Mouse (Mus musculus) hindbrain, embryonic 16.5 days (tissue): Measurements from ENCODE around the gene Gzmn. TPM values are rescaled to one million over a fixed set of nuclear protein-coding genes. Genes with fewer than 3 reads are reported as not detected.
"Not testable (repeated sequence)": the region's sequence is repeated elsewhere in the genome, so short reads cannot be mapped to it uniquely, and the experiment has no call there.

Experiments used
- ATAC-seq: fragments of 200-750 bp; cut with Nextera tagmentation; 2 replicates; pipeline ENCODE4 v1.8.0; 2017; ENCODE audit warnings: moderate TSS enrichment, moderate library complexity
- H3K27ac ChIP-seq: fragments of 300-500 bp; sonication (generic); 2 replicates; pipeline ENCODE4 v1.5.1; 2014; ENCODE audit warnings: low read depth, mild to moderate bottlenecking, control low read depth, low read length, moderate library complexity
- H3K27me3 ChIP-seq: fragments of 300-500 bp; sonication (generic); replicated peaks from 2 replicates; pipeline ENCODE4 v1.6.1; 2014; ENCODE audit warnings: low read length; ENCODE audit not compliant: control insufficient read depth, insufficient read depth
- H3K36me3 ChIP-seq: fragments of 300-500 bp; sonication (generic); 2 replicates; pipeline ENCODE4 v1.6.1; 2014; ENCODE audit warnings: mild to moderate bottlenecking, low read length, moderate library complexity, mixed read lengths; ENCODE audit not compliant: control insufficient read depth, insufficient read depth
- H3K4me1 ChIP-seq: fragments of 300-500 bp; sonication (generic); 2 replicates; pipeline ENCODE4 v1.6.1; 2014; ENCODE audit warnings: low read depth, low read length; ENCODE audit not compliant: control insufficient read depth, insufficient read depth
- H3K4me2 ChIP-seq: fragments of 300-500 bp; sonication (generic); 2 replicates; pipeline ENCODE4 v1.6.1; 2014; ENCODE audit warnings: mild to moderate bottlenecking, low read length, control low read depth, moderate library complexity
- H3K4me3 ChIP-seq: fragments of 300-500 bp; sonication (generic); 2 replicates; pipeline ENCODE4 v1.5.1; 2014; ENCODE audit warnings: mild to moderate bottlenecking, low read length, control low read depth, moderate library complexity
- H3K9ac ChIP-seq: fragments of 300-500 bp; sonication (generic); 2 replicates; pipeline ENCODE4 v1.6.1; 2014; ENCODE audit warnings: low read depth, mild to moderate bottlenecking, control low read depth, low read length, moderate library complexity
- H3K9me3 ChIP-seq: fragments of 300-500 bp; sonication (generic); 2 replicates; pipeline ENCODE4 v1.6.1; 2014; ENCODE audit warnings: mild to moderate bottlenecking, low read length, moderate library complexity; ENCODE audit not compliant: control insufficient read depth
- WGBS: fragments of 180-500 bp; shearing (Covaris S2); extraction: QIAGEN DNeasy Blood & Tissue Kit; methylation state at CpG from one replicate; pipeline ENCODE4 v1.1.7; 2014; 5-methylcytosine and 5-hydroxymethylcytosine counted together
- polyA plus RNA-seq: library from polyadenylated mRNA; unstranded; fragments of >200 nt; fragmentation: Nextera tagmentation; extraction: Ambion mirVana; gene quantifications from 2 replicates; pipeline ENCODE4 v1.2.1, GENCODE M21; 2015

Gene Gzmn
- not detected in 2 replicates for polyA plus RNA-seq

DNA sequence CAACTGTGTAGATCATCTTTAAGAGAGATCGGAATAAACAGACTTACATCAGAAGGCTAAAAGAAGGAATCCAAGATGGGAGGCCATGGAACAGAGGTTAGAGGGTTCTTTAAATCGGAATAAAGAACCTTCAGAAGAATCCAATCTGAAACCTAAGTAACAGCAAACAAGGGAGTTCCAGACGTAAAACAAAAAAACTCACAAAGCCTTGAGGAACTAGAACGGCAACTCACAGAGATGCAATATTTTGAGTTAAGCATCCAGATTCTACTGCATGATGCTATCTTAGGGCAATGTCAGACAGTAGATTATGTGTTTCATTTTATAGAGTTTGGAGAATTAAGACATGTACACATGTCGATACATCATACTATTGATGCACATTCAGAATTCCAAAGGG is at the start of gene Gzmn:
Gene Gzmn (minus strand): TSS at position 101 of the 400 bp plus-strand sequence.
- H3K27me3 ChIP-seq, result no peaks in the 10 kb centered on the region
- ATAC-seq, result no peak

DNA sequence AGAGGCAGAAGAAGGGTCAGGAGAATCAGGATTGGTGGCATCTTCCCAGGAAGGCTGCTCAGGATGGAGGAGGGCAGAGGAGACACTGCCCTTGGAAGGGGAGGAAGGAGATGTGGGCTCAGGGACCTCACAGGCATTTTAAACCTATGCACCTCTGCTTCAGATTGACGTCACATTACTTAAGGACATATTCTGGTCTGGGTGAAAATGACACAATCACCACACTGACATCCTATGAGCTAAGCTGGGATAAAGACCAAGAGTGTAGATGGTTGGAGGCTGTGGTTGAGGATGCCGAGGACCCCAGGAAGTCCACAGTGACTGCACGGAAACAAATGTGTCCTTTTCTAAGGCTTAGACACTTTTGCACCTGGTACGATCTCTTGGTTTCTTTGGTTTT is 36.9 kb upstream of the Gzmn start, which contains the start of gene Gzmf:
Gene Gzmf (minus strand): TSS at position 101 of the 400 bp plus-strand sequence.
- H3K9me3 ChIP-seq, result no peaks in the 10 kb centered on the region
- 92% methylated on average over 4 of the region's 4 CpGs for WGBS
- H3K4me1 ChIP-seq, result no peaks in the 10 kb centered on the region
- no peaks in the 10 kb centered on the region for H3K36me3 ChIP-seq
- H3K4me3 ChIP-seq, result no peak within 1 kb of the TSS
- no peak within 1 kb of the TSS for H3K27ac ChIP-seq
- ATAC-seq, result no peak
- H3K4me2 ChIP-seq, result no peak within 1 kb of the TSS
- no peak within 1 kb of the TSS for H3K9ac ChIP-seq
- no peaks in the 10 kb centered on the region for H3K27me3 ChIP-seq

More for the DNA sequence above, at the start of gene Gzmn:
- Histone ChIP-seq H3K9me3 (no peaks in the 10 kb centered on the region), H3K4me2 (no peak within 1 kb of the TSS), H3K4me3 (no peak within 1 kb of the TSS), H3K9ac (no peak within 1 kb of the TSS), H3K4me1 (no peaks in the 10 kb centered on the region), H3K36me3 (no peaks in the 10 kb centered on the region), H3K27ac (no peak within 1 kb of the TSS)
- 92% methylated on average over 5 of the region's 5 CpGs for WGBS

DNA sequence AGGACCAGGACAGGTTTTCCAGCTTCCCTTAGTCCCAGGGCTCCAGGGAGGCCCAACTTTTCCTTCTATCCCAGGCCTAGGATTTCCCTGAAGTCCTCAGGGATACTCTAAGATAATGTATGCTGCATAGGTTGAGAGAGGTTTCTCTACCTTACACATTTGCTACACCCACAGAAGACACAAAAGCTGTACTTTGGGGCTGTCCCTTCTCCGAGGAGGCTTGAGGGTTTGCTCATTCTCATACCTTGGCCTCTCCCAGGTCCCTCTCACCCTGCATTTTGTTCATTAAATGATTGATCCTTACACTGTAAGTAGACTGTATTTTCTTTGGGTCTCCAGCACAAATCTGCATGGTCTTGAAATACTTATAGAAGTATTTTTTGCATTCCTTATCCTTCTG is 31.2 kb upstream of the Gzmn start:
- Histone ChIP-seq H3K9ac (no peak overlapping the region), H3K36me3 (no peaks in the 10 kb centered on the region), H3K4me2 (no peak overlapping the region), H3K4me1 (no peaks in the 10 kb centered on the region), H3K9me3 (no peaks in the 10 kb centered on the region), H3K27me3 (no peaks in the 10 kb centered on the region), H3K4me3 (no peak overlapping the region), H3K27ac (no peak overlapping the region)
- 94% methylated on average over 1 of the region's 1 CpGs for whole genome bisulfite sequencing
- ATAC-seq, result no peak

DNA sequence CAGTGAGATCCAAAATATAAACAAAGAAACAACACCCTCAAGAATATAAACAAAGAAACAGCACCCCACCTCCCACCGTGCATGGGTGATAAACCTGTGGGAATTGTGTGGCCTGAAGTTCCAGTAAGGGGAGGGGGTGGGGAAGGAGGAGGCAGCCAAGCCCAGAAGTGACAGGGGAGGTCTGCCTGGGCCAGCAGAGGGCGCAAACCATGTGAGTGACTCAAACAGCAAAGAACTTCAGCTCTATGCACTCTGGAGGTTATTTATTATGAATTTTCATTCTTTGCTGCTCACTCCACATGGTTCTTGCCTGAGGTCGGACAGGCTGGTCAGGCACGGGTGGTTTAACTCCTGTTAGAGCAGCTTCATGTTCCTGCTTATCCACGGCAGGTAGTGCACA is 30.6 kb upstream of the Gzmn start:
- ATAC-seq, H3K9me3 ChIP-seq, H3K27me3 ChIP-seq, H3K4me3 ChIP-seq, H3K36me3 ChIP-seq, H3K4me2 ChIP-seq, H3K9ac ChIP-seq, H3K27ac ChIP-seq, H3K4me1 ChIP-seq: not testable (repeated sequence)
- WGBS, result 28% methylated on average over 5 of the region's 5 CpGs

DNA sequence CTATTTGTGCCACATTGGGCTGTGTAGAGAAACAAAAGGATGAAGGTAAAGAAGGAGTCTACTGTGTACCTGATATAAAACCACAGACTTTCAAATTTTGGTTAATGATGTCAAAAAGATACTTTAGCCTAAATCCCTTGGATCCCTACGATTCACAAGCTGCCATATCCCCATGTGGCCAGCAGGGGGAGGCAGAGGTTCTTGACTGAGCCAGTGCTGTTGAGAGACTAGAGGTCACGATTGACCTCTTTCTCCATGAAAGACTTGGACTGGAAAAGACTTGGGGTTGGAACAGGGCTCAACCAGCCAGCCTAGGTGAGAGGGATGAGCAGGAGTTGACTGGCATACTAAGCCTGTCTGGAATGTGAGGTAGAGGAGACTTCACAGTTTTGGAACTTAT is 29.6 kb upstream of the Gzmn start:
- no peaks in the 10 kb centered on the region for H3K9me3 ChIP-seq
- no peaks in the 10 kb centered on the region for H3K27me3 ChIP-seq
- H3K4me2 ChIP-seq, result no peak overlapping the region
- WGBS, result 26% methylated on average over 2 of the region's 2 CpGs
- H3K36me3 ChIP-seq, result no peaks in the 10 kb centered on the region
- H3K4me3 ChIP-seq, result no peak overlapping the region
- no peaks in the 10 kb centered on the region for H3K4me1 ChIP-seq
- H3K27ac ChIP-seq, result no peak overlapping the region
- ATAC-seq, result no peak
- no peak overlapping the region for H3K9ac ChIP-seq

DNA sequence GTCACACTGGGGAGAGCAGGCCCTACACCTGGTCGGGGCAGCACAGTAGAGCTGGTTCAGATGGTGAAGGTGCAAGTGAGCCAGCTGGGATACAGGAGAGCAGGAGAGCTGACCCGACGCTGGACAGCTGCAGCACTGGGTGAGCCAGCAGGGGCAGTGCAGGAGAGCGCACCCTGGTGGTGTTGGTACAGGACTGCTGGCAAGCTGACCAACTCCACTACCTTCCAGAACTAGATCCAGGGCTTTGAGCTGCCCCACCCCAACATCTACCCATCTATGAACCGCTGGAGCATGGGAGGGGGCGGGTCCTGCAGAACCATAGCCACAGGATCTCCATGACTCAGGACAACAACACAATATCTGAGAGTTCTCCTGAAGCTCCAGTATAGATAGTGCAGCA is 12.5 kb upstream of the Gzmn start:
- H3K36me3 ChIP-seq, result no peaks in the 10 kb centered on the region
- no peaks in the 10 kb centered on the region for H3K27me3 ChIP-seq
- no peak overlapping the region for H3K4me3 ChIP-seq
- H3K27ac ChIP-seq, result no peak overlapping the region
- no peaks in the 10 kb centered on the region for H3K4me1 ChIP-seq
- H3K9me3 ChIP-seq, result no peaks in the 10 kb centered on the region
- no peak for ATAC-seq
- 50% methylated on average over 6 of the region's 6 CpGs for WGBS
- no peak overlapping the region for H3K4me2 ChIP-seq
- no peak overlapping the region for H3K9ac ChIP-seq

DNA sequence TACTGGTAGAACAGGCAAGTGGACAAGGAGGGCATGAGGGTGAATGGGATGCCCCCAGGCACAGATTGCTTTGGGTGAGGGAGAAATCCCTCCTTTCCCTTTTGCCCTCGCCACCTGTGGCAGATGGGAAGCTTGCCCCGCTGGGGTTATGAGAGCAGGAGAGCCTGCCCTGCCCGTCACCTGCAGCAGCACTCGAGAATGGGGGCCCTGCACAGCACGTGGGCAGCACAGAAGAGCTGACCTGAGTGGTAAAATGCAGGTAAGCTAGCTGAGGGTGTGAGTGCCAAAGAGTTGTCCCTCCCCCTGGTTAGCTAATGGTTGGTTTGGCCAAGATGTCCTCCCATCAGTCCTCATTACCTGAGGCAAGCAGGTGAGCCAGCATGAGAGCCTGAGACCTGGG is 12.1 kb upstream of the Gzmn start:
- Histone ChIP-seq H3K4me3 (no peak overlapping the region), H3K4me1 (no peaks in the 10 kb centered on the region), H3K9ac (no peak overlapping the region), H3K4me2 (no peak overlapping the region), H3K9me3 (no peaks in the 10 kb centered on the region), H3K27me3 (no peaks in the 10 kb centered on the region), H3K27ac (no peak overlapping the region), H3K36me3 (no peaks in the 10 kb centered on the region)
- WGBS, result 79% methylated on average over 5 of the region's 5 CpGs
- no peak for ATAC-seq

DNA sequence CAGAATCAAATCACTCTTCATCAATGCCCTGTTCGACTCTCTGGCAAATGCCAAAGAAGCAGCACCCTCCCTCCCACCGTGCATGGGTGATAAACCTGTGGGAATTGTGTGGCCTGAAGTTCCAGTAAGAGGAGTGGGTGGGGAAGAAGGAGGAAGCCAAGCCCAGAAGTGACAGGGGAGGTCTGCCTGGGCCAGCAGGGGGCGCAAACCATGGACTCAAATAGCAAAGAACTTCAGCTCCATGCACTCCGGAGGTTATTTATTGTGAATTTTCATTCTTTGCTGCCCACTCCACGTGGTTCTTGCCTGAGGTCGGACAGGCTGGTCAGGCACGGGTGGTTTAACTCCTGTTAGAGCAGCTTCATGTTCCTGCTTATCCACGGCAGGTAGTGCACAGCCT is 3.3 kb upstream of the Gzmn start:
- H3K4me1 ChIP-seq, H3K4me3 ChIP-seq, H3K9ac ChIP-seq, H3K4me2 ChIP-seq, H3K9me3 ChIP-seq, H3K27me3 ChIP-seq, ATAC-seq, H3K27ac ChIP-seq, H3K36me3 ChIP-seq: not testable (repeated sequence)
- 27% methylated on average over 8 of the region's 8 CpGs for WGBS

DNA sequence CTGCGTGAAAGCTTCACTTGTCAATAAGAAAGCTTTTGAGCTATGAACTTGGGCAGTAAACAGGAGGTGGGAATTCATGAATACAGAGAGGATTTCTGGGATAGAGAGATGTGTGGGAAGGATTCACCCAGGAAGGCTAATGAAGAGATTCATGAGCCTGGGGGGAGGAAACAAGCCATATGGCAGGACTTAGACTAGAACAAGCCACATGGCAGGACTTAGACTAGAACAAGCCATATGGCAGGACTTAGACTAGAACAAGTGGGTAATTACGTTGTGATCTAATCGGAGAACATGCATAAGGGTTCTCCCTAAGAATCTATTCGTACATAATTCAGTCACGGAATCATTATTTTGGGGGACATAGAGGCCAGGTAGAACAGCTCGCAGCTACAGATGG is 1.0 kb downstream of the Gzmn start:
- Histone ChIP-seq H3K4me1 (no peaks in the 10 kb centered on the region), H3K4me2 (no peak overlapping the region), H3K27ac (no peak overlapping the region), H3K36me3 (no peaks in the 10 kb centered on the region), H3K4me3 (no peak overlapping the region), H3K9ac (no peak overlapping the region), H3K27me3 (no peaks in the 10 kb centered on the region), H3K9me3 (no peaks in the 10 kb centered on the region)
- 91% methylated on average over 6 of the region's 6 CpGs for WGBS
- ATAC-seq, result no peak

DNA sequence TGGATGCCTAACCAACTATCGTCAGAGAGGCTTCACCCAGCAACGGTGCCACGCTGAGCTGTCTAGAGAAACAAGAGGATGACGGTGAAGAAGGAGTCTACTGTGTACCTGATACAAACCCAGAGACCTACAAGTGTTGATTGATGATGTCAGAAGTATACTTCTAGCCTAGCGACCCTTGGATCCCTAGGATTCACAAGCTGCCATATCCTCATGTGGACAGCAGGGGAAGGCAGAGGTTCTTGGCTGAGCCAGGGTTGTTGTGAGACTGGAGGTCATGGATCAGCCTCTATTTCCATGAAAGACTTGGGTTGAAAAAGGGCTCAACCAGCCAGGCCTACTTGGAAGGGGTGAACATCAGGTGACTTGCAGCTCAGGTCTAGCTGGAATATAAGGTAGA is 1.7 kb downstream of the Gzmn start:
- H3K4me3 ChIP-seq, result no peak overlapping the region
- 92% methylated on average over 5 of the region's 5 CpGs for WGBS
- no peak for ATAC-seq
- no peak overlapping the region for H3K9ac ChIP-seq
- no peaks in the 10 kb centered on the region for H3K27me3 ChIP-seq
- H3K9me3 ChIP-seq, result no peaks in the 10 kb centered on the region
- H3K4me1 ChIP-seq, result no peaks in the 10 kb centered on the region
- H3K36me3 ChIP-seq, result no peaks in the 10 kb centered on the region
- no peak overlapping the region for H3K27ac ChIP-seq
- no peak overlapping the region for H3K4me2 ChIP-seq
